Mouse (Mus musculus) kidney, postnatal 4 days (tissue): ENCODE results near the gene Rplp2.
A peak's percentile ranks its signal among the peaks of the same experiment; 100 is the strongest.

Experiments
- DNase-seq, 2 experiments: peaks; one replicate each; pipeline ENCODE4 v3.0.0; 2021; ENCODE audit warnings: mixed read lengths in 2 of 2

The Rplp2 gene

GRCm38 (mm10) chr7:141451928-141452327 is 4.8 kb downstream of the Rplp2 start:
- DNase-seq, result no peak

GRCm38 (mm10) chr7:141453636-141454035 is 6.5 kb downstream of the Rplp2 start:
- no peak for DNase-seq

GRCm38 (mm10) chr7:141454967-141455551 is 7.9 kb downstream of the Rplp2 start, which contains the start of gene Pnpla2:
Gene Pnpla2 (plus strand): TSS chr7:141455198.
- DNase-seq, result peak; percentile 98 to 99

- peak; percentile 74 to 84 for DNase-seq
Measured at GRCm38 (mm10) chr7:141455610-141456314, 8.6 kb downstream of the Rplp2 start.

- DNase-seq, result no peak
Measured at GRCm38 (mm10) chr7:141456739-141457138, 9.6 kb downstream of the Rplp2 start.

GRCm38 (mm10) chr7:141457236-141457635 is 10.1 kb downstream of the Rplp2 start:
- no peak for DNase-seq

- DNase-seq, result peak; percentile 74 to 80
Measured at GRCm38 (mm10) chr7:141457986-141458660, 11.0 kb downstream of the Rplp2 start.

- no peak for DNase-seq
Measured at GRCm38 (mm10) chr7:141458661-141459060, 11.5 kb downstream of the Rplp2 start.

GRCm38 (mm10) chr7:141459301-141459711 is 12.1 kb downstream of the Rplp2 start:
- DNase-seq, result no peak

GRCm38 (mm10) chr7:141460001-141460390 is 12.8 kb downstream of the Rplp2 start:
- peak; percentile 52 to 60 for DNase-seq

GRCm38 (mm10) chr7:141460391-141461113 is 13.4 kb downstream of the Rplp2 start, which contains the start of gene Cracr2b:
Gene Cracr2b (plus strand): TSS chr7:141461094.
- no peak for DNase-seq

- peak; percentile 61 to 71 for DNase-seq
Measured at GRCm38 (mm10) chr7:141461521-141462332, 14.6 kb downstream of the Rplp2 start.

GRCm38 (mm10) chr7:141462333-141462821 is 15.2 kb downstream of the Rplp2 start:
- DNase-seq, result peak; percentile 53 to 69

- DNase-seq, result peak; percentile 65 to 76
Measured at GRCm38 (mm10) chr7:141463824-141464602, 16.8 kb downstream of the Rplp2 start.

GRCm38 (mm10) chr7:141464603-141465201 is 17.5 kb downstream of the Rplp2 start:
- DNase-seq, result peak; percentile 71 to 83

GRCm38 (mm10) chr7:141465388-141466044 is 18.3 kb downstream of the Rplp2 start:
- DNase-seq, result peak in 1 of 2 experiments; percentile 45

- peak in 1 of 2 experiments; percentile 24 for DNase-seq
Measured at GRCm38 (mm10) chr7:141466045-141466394, 18.9 kb downstream of the Rplp2 start.

- no peak for DNase-seq
Measured at GRCm38 (mm10) chr7:141466607-141467148, 19.5 kb downstream of the Rplp2 start.

- peak; percentile 93 to 96 for DNase-seq
Measured at GRCm38 (mm10) chr7:141467230-141468030, 20.3 kb downstream of the Rplp2 start, which contains the start of gene Cd151. Gene Cd151 (plus strand): TSS chr7:141467392.
